Mouse (Mus musculus) c-Kit-positive CD71-positive TER-119-positive erythroid progenitor cells, embryonic 14.5 days (primary cell): ENCODE measurements around the gene Ilf2.

Experiments used
- DNase-seq: peaks from one replicate; pipeline ENCODE4 v3.0.0-alpha.2; 2013; ENCODE audit warnings: low spot score

Gene Ilf2

DNA sequence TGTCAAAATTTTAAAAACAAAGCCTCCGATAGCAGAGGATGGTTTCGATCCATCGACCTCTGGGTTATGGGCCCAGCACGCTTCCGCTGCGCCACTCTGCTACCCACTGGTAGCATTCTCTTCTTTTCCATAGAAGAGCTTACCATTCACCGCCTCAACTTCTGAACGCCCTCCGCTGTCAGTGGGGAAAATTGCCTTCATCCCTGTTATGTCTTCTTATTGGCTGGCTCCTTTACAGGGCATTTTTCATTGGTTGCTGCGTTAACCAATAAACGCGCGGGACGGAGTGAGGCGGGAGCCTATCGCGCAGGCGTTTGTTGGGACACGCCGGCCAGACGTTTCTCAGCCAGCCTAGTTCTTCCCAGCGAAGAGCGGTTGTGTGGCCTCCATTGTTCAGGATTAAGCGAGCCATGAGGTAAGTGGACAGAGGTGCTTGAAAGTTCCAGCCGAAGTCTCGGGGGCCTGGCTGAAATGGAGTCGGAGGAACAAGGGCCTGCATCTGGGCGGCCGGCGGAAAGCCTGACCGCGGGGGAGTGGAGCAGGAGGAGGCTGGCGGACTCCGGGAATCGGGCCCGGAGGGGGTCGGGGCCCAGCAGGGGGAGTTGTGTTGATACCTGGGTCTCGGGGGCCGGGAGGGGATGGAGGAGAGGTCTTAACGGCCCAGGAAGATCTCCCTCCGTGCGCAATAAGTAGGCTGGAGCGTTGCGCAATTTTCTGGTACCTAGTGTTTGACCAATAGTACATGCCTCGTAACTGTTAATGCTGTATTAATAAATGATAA, at the start of gene Ilf2:
TSS of gene Ilf2 (plus strand) at position 296 of the 781 bp plus-strand sequence.
- peak; percentile 98 for DNase-seq

GRCm38 (mm10) chr3:90427574-90427973, 48.4 kb upstream of the Ilf2 start:
- DNase-seq: no peak

DNA sequence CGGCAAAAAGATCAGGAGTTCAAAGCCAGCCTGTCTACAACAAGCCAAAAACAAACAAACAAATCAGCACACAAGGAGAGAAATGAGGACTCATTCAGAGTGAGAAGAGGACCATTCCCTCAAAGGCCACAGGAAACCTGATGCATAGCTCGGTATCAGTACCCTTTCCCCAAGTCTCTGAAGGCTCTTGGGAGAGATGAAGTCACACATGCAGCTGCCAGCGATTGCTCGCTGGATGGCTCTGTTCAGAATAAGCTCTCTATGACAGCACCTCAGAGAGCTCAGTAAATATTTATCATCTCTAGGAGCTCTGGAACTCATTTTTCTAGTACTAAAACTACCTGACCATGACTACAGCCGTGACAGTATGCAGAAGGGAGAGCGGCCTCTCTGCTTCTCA, 47.7 kb upstream of the Ilf2 start:
- DNase-seq: no peak

- DNase-seq: peak; percentile 50
Measured at GRCm38 (mm10) chr3:90429576-90429975, 46.4 kb upstream of the Ilf2 start.

DNA sequence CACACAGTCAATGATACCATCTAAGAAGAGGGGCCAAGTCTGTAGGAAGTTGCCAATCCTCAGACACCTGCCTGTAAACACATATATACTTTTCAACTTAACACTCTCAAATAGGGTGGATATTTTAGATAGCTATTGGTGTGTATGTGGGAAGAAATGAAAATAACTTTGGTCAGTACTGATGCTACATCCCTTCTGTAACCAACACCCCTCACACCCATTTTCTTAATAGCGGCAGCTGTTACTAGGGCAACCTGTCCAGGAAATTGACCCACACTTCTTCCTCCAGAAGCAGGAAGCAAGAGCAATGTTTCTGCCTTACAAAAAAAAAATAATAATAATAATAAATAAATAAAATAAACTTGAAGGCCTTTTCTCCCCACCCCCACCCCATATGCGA, 43.6 kb upstream of the Ilf2 start:
- no peak for DNase-seq

DNA sequence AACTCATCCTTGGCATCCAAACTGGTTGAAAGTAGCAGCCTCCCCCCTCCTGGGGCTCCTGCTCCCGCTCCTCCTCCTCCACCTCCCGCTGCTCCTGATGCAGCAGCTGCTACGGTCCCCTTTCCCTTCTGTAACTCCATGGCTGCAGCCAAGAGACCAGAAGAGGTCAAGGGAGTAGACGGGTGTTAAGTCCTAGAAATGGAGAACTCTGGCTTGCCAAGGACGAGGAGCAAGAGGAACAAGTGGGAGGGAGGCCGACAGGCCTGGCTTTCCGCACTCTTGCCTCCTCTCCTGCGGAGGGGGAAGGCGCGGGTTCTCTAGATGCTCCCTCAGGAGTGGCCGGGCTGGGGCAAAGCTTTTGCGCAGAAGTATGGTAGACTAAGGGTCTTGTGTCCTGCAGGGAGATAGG, 43.1 kb upstream of the Ilf2 start:
- peak; percentile 46 for DNase-seq

DNA sequence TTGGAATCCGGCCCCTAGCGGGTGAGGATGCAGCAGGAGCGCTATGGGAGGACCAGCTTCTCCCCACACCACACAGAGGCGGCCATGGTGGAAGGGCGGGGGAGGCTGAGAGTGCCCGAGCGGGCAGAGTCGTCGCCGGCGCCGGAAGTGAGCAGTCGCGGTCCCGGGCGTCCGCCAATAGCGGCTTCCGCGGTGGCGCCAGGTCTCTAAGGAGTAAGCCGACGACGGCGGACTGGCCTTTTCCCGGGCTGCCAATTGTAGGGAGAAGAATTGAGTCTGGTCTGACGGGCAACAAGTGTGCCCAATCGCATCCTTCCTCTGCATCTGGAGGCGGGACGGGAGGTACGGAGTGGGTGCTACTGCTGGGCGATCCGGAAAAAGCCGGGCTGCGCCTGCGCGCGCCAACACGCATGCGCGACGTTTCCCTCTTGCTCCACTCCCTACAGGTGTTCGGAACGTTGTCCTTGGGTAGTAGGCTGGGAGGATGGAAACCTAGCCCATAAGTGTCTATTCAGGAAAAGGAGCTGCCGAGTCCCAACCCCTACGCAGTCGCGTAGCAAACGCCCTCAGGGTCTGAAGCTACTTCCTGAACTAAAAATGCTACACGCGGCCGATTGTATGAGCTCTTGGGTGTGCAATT, 42.4 kb upstream of the Ilf2 start, which contains the start of gene Ints3:
TSS of gene Ints3 (minus strand) at position 242 of the 640 bp plus-strand sequence.
- DNase-seq: peak; percentile 98

DNA sequence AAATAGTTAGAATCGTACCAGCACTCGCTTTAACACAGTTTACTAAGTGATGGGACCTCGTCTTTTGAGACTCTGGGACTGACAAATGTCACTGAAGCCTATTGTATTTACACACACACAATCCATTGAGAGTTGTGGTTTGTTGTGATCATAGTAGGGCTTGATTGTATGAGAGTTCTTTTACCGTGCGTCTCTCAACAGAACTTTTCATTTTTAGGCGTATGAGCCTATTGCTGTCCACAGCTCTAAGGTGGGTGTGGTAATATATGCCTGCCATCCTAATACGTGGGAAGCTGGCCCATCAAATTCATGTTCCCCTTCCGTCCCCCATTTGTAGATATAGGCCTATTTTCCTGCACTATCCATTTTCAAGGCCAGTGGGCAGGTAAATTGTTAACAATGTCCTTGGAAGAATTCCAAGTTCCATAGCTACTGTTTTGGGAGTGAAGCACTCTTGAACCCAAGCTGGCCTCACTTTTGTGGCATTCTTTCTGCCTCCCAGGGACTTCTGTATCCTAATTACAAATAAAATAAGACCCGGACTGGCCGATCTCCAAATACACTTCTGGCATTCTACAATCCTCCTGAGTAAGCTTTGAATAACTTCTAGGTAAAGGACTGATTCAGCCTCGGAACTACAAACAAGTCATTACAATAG, 41.7 kb upstream of the Ilf2 start:
- DNase-seq: no peak

DNA sequence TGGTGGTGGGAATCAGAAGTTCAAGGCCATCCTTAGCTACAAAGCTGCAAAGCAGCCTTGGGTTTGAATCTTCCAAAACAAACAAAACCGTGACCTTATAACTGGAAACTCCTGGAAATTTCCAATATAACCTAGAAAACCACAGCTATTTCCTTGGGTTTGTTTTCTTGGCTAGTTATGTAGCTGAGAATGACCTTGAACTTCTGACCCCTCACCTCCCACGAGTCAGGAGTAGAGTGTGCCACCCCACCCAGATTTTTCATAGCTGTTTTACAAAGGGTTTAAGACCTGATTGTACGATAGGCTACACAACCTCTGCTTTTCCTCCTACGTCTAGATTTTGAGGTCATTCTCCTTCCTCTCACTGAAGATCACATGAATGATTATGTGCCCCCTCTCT, 38.8 kb upstream of the Ilf2 start:
- DNase-seq: no peak

DNA sequence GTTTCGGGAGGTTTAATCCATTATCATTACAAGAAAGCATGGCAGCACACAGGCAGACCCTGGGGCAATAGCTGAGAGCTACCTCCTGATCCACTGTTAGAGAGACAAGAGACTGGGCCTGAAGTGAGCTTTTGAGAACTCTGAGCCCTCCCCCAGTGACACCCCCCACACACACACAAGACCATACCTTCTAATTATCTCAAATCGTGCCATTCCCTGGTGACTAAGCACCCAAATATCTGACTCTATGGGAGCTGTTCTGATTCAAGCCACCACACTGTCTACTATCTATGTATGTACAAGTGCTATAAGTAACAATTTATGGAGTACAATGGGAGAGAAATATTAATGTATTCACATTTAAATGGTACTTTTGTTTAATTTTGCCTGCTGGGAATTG, 35.2 kb upstream of the Ilf2 start:
- DNase-seq: no peak

DNA sequence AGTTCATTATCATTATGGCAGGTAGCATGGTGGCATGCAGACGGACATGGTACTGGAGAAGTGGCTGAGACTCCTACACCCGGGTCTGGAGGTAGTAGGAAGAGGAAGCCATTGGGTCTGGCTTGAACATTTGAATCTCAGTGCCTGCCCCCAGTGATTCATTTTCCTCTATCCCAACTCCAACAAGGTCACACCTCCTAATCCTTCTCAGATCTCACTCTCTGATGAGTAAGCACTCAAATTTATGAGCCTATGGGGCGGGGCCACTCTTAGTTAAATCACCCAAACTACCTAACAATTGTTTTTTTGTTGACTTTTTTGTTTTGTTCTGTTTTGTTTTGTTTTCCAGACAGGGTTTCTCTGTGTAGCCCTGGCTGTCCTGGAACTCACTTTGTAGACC, 31.9 kb upstream of the Ilf2 start:
- DNase-seq: no peak

DNA sequence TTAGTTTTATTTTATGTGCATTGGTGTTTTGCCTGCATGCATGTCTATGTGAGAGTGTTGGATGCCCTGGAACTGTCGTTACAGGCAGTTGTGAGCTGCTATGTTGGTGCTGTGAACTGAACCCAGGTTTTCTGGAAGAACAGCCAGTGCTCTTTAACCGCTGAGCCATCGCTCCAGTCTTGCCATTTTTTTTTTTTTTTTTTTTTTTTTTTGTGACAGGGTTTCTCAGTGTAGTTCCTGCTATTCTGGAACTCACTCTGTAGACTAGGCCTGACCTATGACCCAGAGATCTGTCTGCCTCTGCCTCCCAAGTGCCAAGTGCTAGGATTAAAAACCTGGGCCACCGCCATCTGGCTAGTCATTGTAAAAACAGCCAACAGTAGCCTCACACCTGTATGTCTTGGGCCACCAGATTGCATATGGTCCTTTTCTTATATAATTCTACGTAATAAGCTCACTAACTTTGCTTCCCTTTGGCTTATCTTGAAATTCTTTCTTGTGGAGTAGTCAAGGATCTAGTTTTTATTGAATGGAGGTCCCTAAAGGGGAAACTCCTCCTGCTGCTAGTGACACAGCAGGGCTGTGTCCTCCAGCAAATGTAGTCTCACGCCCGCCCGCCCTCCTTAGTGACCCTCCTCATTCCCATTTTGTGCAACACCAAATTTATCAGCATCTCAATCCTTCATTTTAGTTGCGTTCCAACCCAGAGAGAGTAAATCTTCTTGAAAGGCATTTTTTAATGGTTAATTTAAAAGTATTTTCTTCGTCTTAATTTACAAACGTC, 30.3 kb upstream of the Ilf2 start:
- no peak for DNase-seq

DNA sequence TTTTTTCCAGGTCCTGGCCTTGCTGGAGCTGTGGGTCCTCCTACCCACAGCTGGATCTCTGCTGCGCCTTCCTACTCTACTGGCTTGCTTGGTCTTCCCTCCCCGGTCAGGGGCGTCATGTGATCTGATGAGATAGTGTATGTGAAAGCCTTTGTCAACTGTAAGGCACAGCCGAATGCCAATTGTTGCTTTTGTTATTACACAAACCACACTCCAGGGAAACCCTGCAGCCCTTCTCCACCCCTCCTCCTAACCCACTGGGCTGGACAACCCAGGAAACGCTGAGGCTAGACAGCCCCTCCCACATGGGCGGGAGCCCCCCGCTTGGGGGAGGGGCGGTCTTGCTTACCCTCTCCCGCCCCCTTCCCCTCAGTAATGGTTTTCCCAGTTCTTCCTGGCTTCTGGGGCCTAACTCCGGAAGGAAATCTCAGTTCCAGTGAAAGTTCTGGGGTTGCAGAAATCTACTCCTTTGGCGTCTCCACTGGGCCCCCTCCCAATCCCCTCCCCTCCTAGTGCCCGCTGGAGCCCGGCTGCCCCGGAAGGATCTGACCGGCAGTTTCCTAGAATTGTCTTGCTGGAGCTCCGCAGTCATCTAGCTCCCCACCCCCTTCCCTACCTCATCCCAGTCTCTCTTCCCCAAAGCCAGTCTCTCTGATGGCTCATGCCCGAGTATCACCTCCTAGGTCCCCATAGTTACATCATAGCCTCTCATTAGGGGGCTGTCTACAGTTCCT, 29.4 kb upstream of the Ilf2 start:
- no peak for DNase-seq

DNA sequence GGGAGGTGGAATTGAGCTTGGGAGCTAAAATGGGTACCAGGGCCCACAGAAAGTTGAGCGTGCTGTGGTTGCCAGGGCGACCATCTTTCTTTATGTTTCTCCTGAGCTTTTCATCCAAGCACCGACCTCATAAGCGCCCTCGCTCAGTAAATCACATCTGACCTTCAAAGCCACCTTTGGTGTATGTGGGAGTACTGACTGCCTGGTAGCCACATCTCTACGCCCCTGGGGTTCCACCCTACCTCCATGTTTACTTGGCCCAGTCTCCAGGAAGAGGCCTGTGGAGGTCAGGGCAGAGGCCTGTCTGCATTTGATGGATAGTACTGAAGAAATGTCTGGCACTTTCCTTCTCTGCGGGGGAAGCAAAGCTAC, 28.8 kb upstream of the Ilf2 start:
- DNase-seq: no peak

DNA sequence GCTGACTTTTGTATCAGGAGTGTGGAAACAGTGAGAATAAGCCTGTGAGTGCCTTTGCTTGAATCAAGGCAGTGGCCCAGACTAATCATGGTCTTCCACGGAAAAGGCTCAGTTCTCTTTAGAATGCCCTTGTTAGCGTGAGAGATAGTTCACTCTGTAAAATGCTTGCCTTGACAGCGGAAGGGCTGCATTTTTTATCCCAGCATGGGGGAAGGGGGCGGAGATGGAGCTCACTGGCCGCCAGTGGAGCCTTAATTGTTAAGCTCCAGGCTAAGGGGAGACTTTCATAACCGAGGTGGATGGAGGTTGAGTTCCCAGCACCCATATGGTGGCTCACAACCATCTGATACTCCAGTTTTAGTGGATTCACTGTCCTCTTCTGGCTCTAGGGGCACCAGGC, 27.3 kb upstream of the Ilf2 start:
- DNase-seq: no peak

DNA sequence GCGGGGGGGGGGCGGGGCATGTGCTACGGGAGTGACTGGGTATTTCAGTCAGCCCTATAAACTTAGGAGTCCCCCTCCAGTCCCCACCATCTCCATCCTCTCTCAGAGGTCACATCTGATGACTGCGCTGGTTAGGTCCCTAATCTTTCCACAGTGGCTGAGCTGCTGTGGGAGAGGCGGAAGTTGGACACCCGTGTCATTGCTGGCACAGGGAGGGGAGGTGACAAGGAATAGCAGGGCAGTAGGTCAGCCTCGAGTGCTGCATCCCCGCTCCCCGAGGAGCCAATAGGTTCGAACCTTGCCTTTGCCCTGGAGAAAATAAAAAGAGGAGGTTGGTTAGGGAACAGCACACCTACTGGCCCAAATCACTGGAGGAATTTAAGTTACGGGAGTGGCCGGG, 25.1 kb upstream of the Ilf2 start:
- DNase-seq: no peak

DNA sequence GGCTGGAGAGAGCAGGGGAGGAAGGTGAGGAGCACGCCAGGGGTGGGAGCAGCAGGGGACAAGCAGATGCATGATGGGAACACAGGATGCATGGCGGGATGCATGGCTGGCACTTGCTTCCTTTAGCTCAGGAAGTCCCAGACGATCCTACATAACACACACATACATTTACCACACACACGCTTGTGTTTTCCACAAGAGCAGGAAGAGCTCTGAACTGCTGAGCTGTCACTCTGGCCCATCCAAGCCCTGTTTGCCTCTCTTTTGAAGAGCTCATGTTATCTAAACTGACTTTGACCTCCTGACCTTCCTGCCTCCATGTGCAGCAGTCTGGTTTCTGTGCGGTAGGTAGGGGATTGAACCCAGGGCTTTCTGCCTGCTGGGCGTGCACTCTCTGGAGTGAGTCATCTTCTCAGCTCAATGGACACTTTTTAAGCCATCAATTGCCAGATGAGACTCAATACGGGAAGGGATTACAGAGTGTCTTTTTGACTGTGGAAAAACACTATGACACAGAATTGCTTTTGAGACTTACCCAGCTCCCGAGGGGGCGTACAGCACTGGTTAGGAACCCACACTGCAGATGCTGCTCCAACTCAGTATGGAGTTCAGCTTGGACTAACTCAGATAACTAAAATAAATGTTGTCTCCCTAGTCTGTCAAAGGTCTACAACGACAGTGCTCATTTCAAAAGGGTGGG, 24.4 kb upstream of the Ilf2 start:
- DNase-seq: no peak

DNA sequence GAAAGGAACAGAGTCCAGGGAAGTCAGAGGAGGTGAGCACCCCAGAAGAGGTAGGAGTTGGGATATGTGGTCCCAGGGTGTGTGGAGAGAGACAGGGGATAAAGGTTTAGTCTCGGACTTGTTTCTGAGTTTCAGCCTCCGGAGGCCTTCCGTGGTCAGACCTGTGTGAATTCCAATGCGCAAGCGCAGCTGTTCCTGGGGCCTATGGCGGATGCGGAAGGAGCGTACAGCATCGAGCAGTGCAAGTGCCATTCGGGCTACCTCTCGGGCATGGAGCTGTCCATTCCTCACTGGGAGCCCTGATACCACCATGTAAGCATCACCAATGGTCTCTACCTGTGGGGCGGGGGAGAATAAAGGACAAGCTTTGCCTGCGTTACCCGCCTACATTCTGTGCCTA, 21.0 kb upstream of the Ilf2 start:
- DNase-seq: no peak

DNA sequence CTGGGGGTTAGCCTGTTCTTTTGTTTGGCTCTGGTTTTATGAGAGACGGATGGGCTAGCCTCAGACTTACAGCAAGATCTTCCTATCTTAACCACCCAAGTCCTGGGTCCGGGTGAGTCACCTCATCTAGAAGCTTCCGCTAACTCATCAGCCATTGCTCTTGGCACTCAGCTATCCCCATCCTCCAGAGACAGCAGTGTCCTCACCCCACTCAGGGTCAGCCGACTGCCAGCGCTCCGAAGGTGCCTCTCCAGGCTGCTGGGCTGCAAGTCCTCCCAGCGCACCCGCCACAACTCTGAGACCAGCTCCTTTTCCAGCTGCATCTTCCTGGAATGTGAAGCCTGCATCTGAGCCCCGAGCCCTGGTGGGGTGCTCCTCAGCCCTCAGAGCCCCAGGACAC, 16.2 kb upstream of the Ilf2 start:
- DNase-seq: no peak

DNA sequence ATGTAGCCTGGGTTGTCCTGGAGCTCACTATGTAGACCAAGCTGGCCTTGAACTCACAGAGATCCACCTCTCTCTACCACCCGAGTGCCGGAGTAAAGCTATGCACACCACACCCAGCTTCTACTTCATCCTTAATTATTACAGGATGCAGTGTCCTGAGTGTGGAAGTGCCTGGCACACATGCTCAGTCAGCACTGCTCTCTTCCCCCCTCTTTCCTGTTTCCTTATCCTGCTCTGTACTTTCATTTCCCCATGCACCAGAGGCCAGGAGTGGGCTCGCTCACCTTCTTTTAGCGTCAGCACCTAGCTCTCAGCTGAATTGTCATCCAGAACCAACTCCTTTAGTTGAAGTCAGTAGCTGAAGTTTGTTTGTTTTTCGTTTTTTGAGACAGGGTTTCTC, 15.6 kb upstream of the Ilf2 start:
- DNase-seq: no peak

DNA sequence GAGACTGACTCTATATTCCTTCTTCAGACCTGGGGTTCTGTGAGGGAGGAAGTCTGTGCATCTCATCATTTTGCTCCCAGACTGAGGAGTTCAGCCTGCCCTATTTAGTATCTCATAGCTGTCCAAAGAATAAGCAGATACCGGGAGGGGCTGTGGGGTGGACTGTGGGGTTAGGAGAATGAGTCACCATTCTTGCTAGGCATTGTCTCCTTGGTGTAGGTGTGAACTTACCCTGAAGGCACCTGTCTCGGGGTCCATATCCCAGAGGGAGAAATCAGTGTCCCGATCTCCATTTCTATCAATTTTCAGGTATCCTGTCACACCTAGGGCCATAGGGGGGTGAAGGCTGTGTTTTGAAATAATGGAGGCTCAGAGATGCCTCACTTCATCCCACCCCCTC, 14.0 kb upstream of the Ilf2 start:
- DNase-seq: no peak
